Mouse (Mus musculus) bone marrow macrophage, adult 2 months (primary cell): ENCODE data around the gene Myh7b.

ENCODE experiments used
- CTCF ChIP-seq: IDR thresholded peaks from 2 replicates; pipeline ENCODE4 v1.5.1; 2012; ENCODE audit warnings: low read depth, mild to moderate bottlenecking, low read length, moderate library complexity
- POLR2A ChIP-seq: IDR thresholded peaks from 2 replicates; pipeline ENCODE4 v1.6.1; 2012; ENCODE audit warnings: mild to moderate bottlenecking, low read depth, low read length, borderline replicate concordance

DNA sequence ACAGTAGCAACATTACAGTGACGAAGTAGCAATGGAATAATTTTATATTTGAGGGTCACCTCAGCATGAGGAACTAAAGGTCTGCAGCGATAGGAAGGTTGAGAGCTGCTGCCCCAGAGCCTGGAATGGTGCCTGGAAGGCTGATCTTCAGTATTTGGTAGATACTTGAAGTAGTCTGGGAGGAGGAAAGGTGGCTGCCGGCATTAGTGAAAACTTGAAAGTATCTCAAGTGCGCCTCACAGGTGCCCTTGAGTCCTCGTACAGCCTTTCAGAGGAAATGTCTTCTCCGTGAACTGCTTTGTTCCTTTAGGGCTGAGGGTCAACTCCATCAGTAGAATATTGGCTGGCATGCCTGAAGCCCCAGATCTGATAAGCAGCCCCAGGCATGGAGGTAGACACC lies 15.5 kb upstream of the Myh7b start:
- TF ChIP-seq CTCF, result no peak
- TF ChIP-seq POLR2A, result no peak
